Mouse (Mus musculus) small intestine, adult 2 months (tissue): ENCODE results near the gene Ntpcr.

ENCODE experiments used
- CTCF ChIP-seq: fragments of 200-500 bp; IDR thresholded peaks from 2 replicates; pipeline ENCODE4 v1.5.1; 2012; ENCODE audit warnings: low read depth, mild to moderate bottlenecking, control low read depth, inconsistent platforms, low read length, moderate library complexity, mixed read lengths; ENCODE audit not compliant: insufficient replicate concordance, insufficient read length; ENCODE audit errors: extremely low read depth
- POLR2A ChIP-seq: fragments of 200-500 bp; IDR thresholded peaks from 2 replicates; pipeline ENCODE4 v1.6.1; 2012; ENCODE audit warnings: low read depth, mild to moderate bottlenecking, control low read depth, inconsistent platforms, low read length, moderate library complexity

- TF ChIP-seq CTCF = no peak
- no peak for TF ChIP-seq POLR2A
Measured at GRCm38 (mm10) chr8:125796970-125797369, 67.2 kb downstream of the Ntpcr start.
